Mouse (Mus musculus) hindbrain, postnatal 0 days (tissue): Measurements from ENCODE around the gene Lrrc8e. TPM values are rescaled to one million over a fixed set of nuclear protein-coding genes. Genes with fewer than 3 reads are reported as not detected.
A peak's percentile ranks its signal among the peaks of the same experiment; 100 is the strongest.
"Not testable (repeated sequence)": the region's sequence is repeated elsewhere in the genome, so short reads cannot be mapped to it uniquely, and the experiment has no call there.

Experiments used
- ATAC-seq: fragments of 200-750 bp; cut with Nextera tagmentation; 2 replicates; pipeline ENCODE4 v1.8.0; 2017; ENCODE audit warnings: mild to moderate bottlenecking, moderate TSS enrichment, moderate library complexity
- DNase-seq: peaks from one replicate; pipeline ENCODE4 v3.0.0-alpha.2; 2015; ENCODE audit warnings: low spot score
- H3K27ac ChIP-seq: fragments of 300-500 bp; sonication (generic); 2 replicates; pipeline ENCODE4 v1.5.1; 2014; ENCODE audit warnings: mild to moderate bottlenecking
- H3K27me3 ChIP-seq: fragments of 300-500 bp; sonication (generic); 2 replicates; pipeline ENCODE4 v1.6.1; 2014; ENCODE audit warnings: low read length, mixed read lengths; ENCODE audit not compliant: insufficient read depth
- H3K36me3 ChIP-seq: fragments of 300-500 bp; sonication (generic); 2 replicates; pipeline ENCODE4 v1.6.1; 2014; ENCODE audit warnings: low read length, mixed read lengths; ENCODE audit not compliant: insufficient read depth
- H3K4me1 ChIP-seq: fragments of 300-500 bp; sonication (generic); 2 replicates; pipeline ENCODE4 v1.6.1; 2014; ENCODE audit warnings: antibody characterized with exemption, low read length, mixed read lengths; ENCODE audit not compliant: insufficient read depth
- H3K4me2 ChIP-seq: fragments of 300-500 bp; sonication (generic); 2 replicates; pipeline ENCODE4 v1.6.1; 2014; ENCODE audit warnings: low read depth, mild to moderate bottlenecking, low read length, moderate library complexity, mixed read lengths
- H3K4me3 ChIP-seq: fragments of 300-500 bp; sonication (generic); 2 replicates; pipeline ENCODE4 v1.5.1; 2014; ENCODE audit warnings: low read length
- H3K9ac ChIP-seq: fragments of 300-500 bp; sonication (generic); replicated peaks from 2 replicates; pipeline ENCODE4 v1.6.1; 2014; ENCODE audit warnings: mild to moderate bottlenecking, low read length, moderate library complexity, mixed read lengths
- H3K9me3 ChIP-seq: fragments of 300-500 bp; sonication (generic); 2 replicates; pipeline ENCODE4 v1.6.1; 2016; ENCODE audit warnings: low read length, mixed read lengths
- CTCF ChIP-seq: IDR thresholded peaks from 2 replicates; pipeline ENCODE4 v1.5.1; 2016; ENCODE audit warnings: antibody characterized with exemption, control low read depth, low read depth
- WGBS: fragments of 180-500 bp; shearing (Covaris S2); extraction: QIAGEN DNeasy Blood & Tissue Kit; methylation state at CpG from one replicate; pipeline ENCODE4 v1.1.7; 2014; 5-methylcytosine and 5-hydroxymethylcytosine counted together
- polyA plus RNA-seq: library from polyadenylated mRNA; unstranded; fragments of >200 nt; fragmentation: Nextera tagmentation; extraction: Ambion mirVana; gene quantifications from 2 replicates; pipeline ENCODE4 v1.2.1, GENCODE M21; 2015
- total RNA-seq: library from RNA; depleted of rRNA; stranded (reverse); fragments of >200 nt; gene quantifications from 2 replicates; pipeline ENCODE4 v1.2.3, GENCODE M21; 2014

Lrrc8e gene
- total and polyA plus RNA-seq, 2 experiments from 2014 or later: not detected

DNA sequence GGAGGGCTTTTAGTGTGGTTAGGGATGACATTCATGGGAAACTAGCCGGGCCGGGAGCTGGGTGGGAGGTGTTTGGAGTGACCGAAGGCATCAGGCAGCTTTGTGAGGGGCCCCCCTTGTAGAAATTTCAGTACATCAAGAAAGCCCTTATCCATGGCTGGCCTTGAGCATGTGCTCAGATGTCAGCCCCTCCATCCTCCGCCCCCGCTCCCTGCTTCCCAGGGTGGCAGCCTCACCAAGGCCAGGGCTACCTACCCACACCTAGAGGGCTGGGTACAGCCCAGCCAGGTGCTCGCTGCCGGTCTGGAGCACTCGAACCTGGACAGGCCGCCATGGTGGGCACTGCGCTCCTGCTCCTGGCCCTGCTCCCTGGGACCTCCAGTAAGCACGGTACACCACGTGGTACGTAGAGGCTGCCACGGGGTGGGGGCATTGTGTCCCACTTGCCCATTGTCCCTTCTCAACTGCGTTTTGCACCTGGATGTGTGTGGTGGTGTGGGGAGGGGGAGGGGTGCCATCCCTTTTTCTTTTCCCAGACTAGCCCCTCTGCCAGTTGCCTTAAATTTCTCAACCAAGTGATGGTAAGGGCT, 21.4 kb downstream of the Lrrc8e start, which contains the start of gene Tgfbr3l:
Gene Tgfbr3l (plus strand): TSS at position 264 of the 590 bp plus-strand sequence.
- TF ChIP-seq CTCF: no peak
- WGBS: 81% methylated on average over 15 of the region's 15 CpGs

DNA sequence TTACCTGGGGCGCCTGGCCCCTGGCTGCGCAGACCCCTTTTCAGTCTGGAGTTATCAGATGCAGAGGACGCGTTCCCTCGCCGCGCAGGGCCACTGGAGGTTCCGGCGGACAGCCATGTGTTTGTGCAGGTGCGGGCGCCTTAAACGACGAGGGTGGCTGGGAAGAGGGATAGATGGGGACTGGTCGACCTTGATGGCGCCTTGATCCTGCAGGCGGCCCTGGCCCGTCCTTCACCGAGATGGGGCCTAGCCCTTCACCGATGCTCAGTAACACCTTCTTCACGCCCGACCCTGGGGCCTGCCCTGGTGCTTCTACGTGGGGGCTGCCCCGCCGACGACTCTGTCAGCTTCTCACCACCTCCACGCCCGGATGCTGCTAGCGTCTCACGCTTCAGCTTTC, 22.6 kb downstream of the Lrrc8e start:
- no peak overlapping the region for H3K4me2 ChIP-seq
- DNase-seq: no peak
- no peaks in the 10 kb centered on the region for H3K27me3 ChIP-seq
- WGBS: 24% methylated on average over 29 of the region's 29 CpGs
- H3K36me3 ChIP-seq: peaks cover 37% of the 10 kb centered on the region
- no peak overlapping the region for H3K9ac ChIP-seq
- H3K4me3 ChIP-seq: no peak overlapping the region
- TF ChIP-seq CTCF: no peak
- ATAC-seq: no peak
- H3K27ac ChIP-seq: 0 out of 2 replicates have a peak overlapping the region, but pooled peaks have one; percentile 2
- H3K9me3 ChIP-seq: no peaks in the 10 kb centered on the region
- no peaks in the 10 kb centered on the region; the same call in 1 of the 2 replicates for H3K4me1 ChIP-seq

More for the DNA sequence above, 21.4 kb downstream of the Lrrc8e start, which contains the start of gene Tgfbr3l:
- Histone ChIP-seq H3K4me3 (no peak within 1 kb of the TSS), H3K4me1 (no peaks in the 10 kb centered on the region; the same call in 1 of the 2 replicates), H3K27me3 (no peaks in the 10 kb centered on the region), H3K9ac (no peak within 1 kb of the TSS), H3K27ac (0 out of 2 replicates have a peak within 1 kb of the TSS, but pooled peaks have one; percentile 2), H3K4me2 (no peak within 1 kb of the TSS), H3K9me3 (no peaks in the 10 kb centered on the region), H3K36me3 (peaks cover 49% of the 10 kb centered on the region)
- ATAC-seq (no peak), DNase-seq (no peak)

DNA sequence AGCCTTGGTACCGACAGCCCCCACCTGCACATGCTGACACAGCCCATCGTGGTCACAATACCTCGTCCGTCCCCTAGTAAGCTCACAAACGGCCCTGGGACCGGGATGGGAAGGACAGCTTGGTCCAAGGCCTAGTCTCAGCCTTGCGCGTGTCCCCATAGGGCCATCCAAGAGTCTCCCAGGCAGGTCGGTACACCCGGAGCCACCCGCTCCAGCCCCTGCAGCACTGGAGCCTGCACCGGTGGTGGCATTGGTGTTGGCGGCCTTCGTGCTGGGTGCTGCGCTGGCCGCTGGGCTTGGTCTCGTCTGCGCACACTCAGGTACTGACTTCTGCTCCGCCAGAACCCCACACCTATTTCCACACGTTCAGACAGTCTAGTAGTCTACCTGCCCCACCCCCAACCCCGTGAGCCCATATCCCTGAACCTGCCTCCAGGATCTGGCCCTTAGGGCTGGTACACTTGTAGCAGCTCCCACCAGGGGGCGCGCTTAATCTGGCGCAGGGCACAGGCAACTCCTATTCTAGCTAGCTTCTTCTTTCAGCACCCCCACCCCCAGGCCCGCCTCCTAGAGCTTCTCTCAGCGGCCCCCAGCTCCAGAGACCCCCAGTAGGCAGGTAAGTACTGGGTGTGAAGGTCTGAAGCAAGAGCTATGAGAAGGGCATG, 23.8 kb downstream of the Lrrc8e start:
- peak; percentile 18 for ATAC-seq
- H3K27ac ChIP-seq: no peak overlapping the region
- TF ChIP-seq CTCF: peak; percentile 83

DNA sequence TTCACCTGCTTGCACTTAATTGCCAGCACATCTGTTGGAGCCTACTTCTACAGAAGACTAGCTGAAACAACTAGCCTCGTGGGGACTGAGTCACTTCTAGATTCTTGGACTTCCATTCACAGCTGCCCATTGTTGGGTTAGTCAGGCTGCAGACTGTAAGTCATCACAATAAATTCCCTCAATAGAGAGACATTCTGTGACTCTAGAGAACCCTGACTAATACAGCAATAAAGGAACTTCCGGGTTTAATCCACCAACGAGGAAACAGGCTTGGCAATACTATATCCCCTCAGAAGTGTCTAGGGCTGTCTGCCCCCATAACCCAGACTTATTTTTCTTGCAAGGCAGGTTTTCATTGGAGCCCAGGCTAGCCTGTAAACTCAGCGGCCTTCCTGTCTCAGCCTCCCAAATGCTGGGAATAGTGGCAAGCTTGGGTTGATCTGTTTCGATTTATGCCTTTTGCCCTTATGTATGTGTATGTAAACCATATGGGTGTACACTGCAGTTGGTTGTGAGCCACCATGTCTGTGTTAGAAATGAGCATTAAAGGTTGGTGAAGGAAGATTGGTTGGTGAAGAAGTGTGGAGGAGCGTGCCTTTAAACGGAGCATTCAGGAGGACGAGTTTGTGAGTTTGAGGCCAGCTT, 25.6 kb downstream of the Lrrc8e start:
- Histone ChIP-seq H3K4me1 (peaks cover 9% of the 10 kb centered on the region), H3K36me3 (peaks cover 31% of the 10 kb centered on the region; the same call in 1 of the 2 replicates), H3K27ac (peak overlapping the region; percentile 94), H3K27me3 (no peaks in the 10 kb centered on the region), H3K4me2 (peak overlapping the region; percentile 66), H3K9ac (peak overlapping the region; percentile 73), H3K9me3 (no peaks in the 10 kb centered on the region), H3K4me3 (peak overlapping the region; percentile 68)
- WGBS: 44% methylated on average over 8 of the region's 8 CpGs
- no peak for ATAC-seq
- TF ChIP-seq CTCF: no peak
- DNase-seq: no peak

More for the DNA sequence above, 23.8 kb downstream of the Lrrc8e start:
- no peaks in the 10 kb centered on the region for H3K9me3 ChIP-seq
- peaks cover 37% of the 10 kb centered on the region; the same call in 1 of the 2 replicates for H3K36me3 ChIP-seq
- no peaks in the 10 kb centered on the region for H3K27me3 ChIP-seq
- H3K4me1 ChIP-seq: no peaks in the 10 kb centered on the region; the same call in 1 of the 2 replicates
- WGBS: 34% methylated on average over 26 of the region's 26 CpGs
- no peak overlapping the region for H3K4me3 ChIP-seq
- H3K9ac ChIP-seq: no peak overlapping the region
- peak; percentile 84 for DNase-seq
- no peak overlapping the region for H3K4me2 ChIP-seq

DNA sequence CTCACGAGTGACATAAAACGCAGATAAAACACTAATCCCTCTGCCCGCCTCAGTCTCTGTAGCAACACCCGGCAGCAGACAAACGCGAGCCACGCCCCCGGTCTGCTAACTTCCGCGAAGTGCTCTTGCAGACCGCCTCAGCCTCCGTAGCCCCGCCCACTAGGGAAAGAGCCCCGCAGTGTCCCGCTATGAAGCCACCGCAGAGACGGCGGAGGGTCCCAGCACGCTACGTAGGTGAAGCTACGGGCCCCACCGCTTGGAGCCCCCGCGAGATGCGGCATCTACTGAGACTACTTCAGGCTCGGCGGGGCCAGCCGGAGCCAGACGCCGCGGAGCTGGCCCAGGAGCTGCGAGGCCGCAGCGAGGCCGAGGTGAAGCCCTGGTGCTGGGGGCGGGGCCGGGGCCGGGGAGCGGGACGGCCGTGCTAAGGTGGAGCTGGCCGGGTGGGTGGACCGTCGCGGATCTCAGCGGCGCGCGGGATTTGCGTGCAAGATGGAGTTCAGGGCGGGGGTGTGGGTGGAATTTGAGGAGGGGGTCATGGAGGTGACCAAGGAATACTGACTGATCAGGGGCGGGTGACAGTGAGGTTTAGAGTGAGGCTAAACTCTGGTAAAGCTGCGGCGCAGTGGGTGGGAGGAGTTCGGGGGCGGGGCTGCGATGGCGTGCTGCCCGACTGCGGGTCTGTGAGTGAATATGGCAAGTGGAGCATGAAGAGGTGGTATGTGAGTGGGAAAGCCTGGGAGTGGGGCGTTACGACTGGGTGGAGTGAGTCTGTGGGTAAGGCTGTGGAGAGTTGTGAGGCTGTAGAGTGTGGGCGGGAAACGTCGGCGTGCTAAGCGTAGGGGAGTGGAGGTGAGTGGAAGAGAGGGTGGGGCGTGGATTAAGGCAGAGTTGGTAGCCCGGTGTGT, 26.6 kb downstream of the Lrrc8e start, which contains the start of gene Snapc2:
Gene Snapc2 (plus strand): TSS at position 147 of the 908 bp plus-strand sequence.
- H3K27ac ChIP-seq: peak within 1 kb of the TSS; percentile 94
- peaks cover 18% of the 10 kb centered on the region for H3K4me1 ChIP-seq
- H3K9ac ChIP-seq: peak within 1 kb of the TSS; percentile 73
- H3K27me3 ChIP-seq: no peaks in the 10 kb centered on the region
- no peaks in the 10 kb centered on the region for H3K9me3 ChIP-seq
- ATAC-seq (peak; percentile 87), DNase-seq (peak; percentile 98)
- peak within 1 kb of the TSS; percentile 68 for H3K4me3 ChIP-seq
- TF ChIP-seq CTCF: no peak
- H3K4me2 ChIP-seq: peak within 1 kb of the TSS; percentile 66
- WGBS: under 1% methylated on average over 68 of the region's 69 CpGs
- peaks cover 24% of the 10 kb centered on the region; the same call in 1 of the 2 replicates for H3K36me3 ChIP-seq

DNA sequence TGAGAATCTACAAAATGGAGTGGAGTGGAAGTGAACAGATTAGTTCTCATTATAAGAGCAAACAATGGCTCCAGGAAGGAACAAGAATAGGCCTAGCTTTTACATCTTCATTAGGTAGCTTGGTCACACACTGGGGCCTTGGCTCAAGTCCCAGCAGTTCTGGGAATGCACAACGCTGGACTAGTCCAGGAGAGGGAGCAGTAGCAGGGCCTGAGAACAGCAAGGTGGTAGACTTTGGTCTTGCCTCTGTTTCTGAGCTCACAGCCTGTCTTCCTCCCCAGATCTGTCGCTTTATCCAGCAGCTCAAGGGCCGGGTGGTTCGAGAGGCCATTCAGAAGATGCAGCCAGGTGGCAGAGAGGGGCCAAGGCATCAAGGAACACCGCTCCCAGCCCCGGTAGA, 27.4 kb downstream of the Lrrc8e start:
- ATAC-seq: peak; percentile 5; the same call in 1 of the 2 replicates
- H3K9me3 ChIP-seq: no peaks in the 10 kb centered on the region
- peaks cover 18% of the 10 kb centered on the region for H3K4me1 ChIP-seq
- H3K36me3 ChIP-seq: peaks cover 22% of the 10 kb centered on the region; the same call in 1 of the 2 replicates
- H3K27ac ChIP-seq: peak overlapping the region; percentile 94
- no peaks in the 10 kb centered on the region for H3K27me3 ChIP-seq
- 53% methylated on average over 6 of the region's 6 CpGs for WGBS
- H3K4me2 ChIP-seq: peak overlapping the region; percentile 66
- DNase-seq: peak; percentile 91
- peak; percentile 77 for TF ChIP-seq CTCF
- H3K4me3 ChIP-seq: peak overlapping the region; percentile 68
- peak overlapping the region; percentile 73 for H3K9ac ChIP-seq

DNA sequence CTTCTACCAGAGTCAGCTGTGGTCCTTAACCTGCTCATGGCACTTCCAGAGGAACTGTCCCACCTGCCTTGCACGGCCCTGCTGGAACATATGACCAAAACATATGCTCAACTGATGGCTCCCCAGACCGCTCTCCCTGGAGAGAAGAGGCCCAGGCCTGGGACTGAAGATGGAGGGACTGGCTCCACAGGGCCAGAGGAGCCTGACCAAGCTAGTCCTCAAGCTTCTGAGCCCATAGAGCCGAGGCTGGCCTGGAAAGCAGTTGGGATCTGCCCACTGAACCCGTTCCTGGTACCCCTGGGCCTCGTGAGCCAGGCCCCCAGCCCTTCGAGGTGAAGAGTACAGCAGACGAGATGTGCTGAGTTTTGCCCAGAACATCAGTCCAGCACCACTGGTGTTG, 28.8 kb downstream of the Lrrc8e start:
- H3K4me2 ChIP-seq, H3K27ac ChIP-seq, DNase-seq, H3K4me3 ChIP-seq, H3K27me3 ChIP-seq, ATAC-seq, H3K9ac ChIP-seq, H3K9me3 ChIP-seq: not testable (repeated sequence)
- 83% methylated on average over 7 of the region's 7 CpGs for WGBS
- peaks cover 26% of the 10 kb centered on the region; the same call in 1 of the 2 replicates for H3K36me3 ChIP-seq
- peaks cover 18% of the 10 kb centered on the region for H3K4me1 ChIP-seq
